Mouse (Mus musculus) left cerebral cortex, adult 11 months (tissue): ENCODE measurements around the gene Tead1.

Experiments
- DNase-seq: peaks from one replicate; pipeline ENCODE4 v3.0.0; 2022; ENCODE audit warnings: low spot score

The Tead1 gene

DNA sequence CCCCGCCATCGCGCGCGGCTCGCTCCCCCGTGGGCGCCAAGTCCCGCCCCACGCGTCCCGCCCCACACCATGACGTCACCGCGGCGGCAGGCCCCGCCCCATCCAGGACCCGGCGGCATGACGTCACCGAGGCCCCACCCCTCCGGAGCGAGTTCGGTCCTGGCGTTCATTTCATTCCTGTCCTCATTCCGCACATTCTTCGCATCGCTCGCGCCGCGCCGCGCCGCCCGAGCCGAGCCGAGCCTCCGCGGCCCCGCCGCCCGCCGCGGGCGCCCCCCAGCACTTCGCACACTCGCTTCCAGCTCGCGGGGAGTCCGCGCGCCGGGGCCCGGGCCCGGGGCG is at the start of gene Tead1:
Gene Tead1 (plus strand): TSS at position 148 of the 342 bp plus-strand sequence.
- DNase-seq: peak; percentile 73

DNA sequence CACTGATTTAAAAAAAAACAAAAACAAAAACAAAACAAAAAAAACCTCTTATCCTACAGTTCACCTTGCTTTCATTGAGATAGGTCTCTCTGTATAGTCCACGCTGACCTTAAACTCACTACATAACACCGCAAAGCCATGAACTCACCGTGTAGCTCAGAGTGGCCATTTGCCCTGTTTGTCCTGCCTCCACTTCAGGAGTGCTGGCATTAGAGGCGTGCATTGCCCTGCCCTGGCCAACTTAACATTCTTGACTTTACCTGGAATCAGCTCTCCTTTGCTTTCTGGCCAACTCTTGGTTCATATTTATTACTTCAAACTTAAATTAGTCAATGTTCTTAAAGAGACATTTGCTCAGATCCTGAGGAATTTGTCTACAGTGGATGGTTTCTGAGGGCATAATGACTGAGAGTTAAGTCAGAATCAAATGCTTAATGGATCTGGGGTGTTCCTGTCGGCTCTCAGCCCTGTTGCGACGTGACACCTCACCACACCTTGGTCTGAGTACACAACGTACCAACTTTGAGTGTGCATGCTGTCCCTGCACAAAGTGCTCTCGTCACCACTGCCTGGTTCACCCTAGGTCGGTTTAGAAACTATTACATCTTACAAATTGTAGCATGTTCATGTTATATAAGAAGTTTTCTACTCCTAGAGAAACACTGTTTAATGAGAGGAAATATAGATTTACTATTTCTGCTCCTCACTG is 44.5 kb upstream of the Tead1 start:
- no peak for DNase-seq

DNA sequence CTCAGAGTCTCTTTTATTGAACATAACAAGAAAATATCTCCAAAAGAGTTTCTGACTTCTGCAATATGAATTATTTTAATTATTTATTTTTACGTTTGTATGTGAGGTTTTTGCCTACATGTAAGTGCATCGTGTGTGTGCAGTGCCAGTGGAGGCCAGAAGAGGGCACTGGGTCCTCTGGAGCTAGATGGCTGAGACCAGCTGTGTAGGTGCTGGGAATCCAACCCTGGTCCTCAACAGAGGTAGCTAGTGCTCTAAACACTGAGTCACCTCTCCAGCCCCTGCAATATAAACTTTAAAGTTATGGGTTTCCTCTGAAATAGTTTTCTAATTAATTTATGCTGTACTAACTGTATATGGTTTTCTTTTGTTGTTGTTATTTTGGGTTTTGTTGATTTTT is 43.2 kb upstream of the Tead1 start:
- no peak for DNase-seq

DNA sequence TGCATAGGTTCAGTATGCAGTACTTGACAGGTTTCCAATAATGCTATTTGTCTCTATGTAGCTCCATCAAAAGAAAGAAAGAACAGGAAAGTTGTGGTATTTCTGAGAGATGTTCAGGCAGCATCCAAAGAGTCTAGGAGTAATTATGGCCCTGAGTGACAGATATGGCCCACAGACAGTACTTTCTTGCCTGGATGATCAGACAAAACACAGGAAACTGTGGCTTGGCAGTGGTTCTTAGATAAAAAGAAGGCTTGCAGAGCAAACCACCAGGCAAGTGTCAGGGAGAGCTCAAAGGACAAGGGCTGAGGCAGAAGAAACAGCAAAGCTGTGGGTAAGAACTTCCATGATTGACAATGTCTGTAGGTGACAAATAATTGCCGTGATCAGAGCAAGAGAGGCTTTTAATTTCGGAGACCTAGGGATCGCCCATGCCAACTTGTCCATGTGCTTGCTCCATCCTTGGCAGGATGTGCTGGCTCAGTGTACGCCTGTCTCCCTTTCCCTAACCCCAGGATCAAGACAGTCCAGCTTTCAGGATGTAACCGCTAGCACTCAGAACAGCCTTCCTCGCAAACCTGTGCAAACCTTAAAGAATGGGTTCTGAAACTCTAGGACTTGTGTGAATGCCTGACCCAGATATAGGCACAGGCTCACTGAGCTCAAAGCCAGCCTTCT is 35.1 kb upstream of the Tead1 start:
- DNase-seq: no peak

DNA sequence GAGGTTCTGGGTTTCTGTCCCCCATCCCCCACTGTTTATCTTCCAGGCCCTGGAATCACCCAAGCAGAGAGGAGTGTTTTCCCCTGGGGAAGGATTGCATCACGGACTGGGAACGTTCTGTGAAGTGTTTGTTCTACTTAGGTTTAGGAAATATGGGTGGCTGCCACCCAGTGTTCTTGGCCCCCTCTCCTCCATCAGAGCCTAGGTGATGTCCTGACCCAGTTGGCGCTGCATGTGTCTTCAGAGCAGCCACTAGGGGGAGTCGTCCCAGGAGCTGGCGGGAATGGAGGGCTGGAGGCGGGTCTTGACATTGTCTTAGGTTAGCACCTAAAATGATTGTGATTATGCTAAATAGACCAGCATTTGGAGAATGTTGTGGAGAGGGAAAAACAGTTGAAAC is 34.4 kb upstream of the Tead1 start:
- no peak for DNase-seq

DNA sequence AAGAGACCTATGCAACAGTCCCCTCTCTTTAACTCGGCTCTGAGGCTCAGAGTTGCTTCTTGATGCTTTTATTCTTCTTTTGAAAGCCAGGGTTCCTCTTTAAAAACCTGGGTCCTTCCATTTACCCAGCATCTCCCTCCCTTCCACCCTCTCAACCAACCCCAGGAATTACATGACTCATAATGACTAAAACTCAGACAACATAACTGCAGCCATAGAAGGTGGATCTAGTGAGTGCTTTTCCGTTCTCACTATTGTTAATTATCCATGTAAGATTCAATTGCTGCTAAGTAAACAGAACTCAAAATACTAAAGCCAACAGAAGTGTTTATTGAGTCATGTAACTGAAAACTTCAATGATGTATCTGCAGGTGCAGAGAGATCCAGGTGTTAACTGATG is 33.4 kb upstream of the Tead1 start:
- no peak for DNase-seq

DNA sequence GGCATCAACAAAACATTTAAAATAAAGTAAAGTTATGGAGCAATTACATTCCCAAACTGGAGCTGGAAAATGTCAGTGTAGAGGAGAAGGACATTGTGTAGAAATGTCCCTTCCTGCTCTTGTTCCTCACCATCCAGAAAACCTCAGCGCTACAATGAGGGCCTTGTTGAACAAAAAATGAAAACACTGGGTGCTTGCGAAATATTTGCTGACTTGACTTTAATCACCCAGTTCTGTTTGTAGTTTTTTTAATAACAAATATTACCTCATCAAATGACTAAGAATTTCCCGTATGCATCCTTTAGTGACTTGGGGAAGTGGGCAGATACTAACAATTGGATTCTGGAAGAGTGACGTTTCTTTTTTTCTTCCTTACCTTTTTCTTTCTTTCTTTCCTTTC is 31.7 kb upstream of the Tead1 start:
- no peak for DNase-seq

DNA sequence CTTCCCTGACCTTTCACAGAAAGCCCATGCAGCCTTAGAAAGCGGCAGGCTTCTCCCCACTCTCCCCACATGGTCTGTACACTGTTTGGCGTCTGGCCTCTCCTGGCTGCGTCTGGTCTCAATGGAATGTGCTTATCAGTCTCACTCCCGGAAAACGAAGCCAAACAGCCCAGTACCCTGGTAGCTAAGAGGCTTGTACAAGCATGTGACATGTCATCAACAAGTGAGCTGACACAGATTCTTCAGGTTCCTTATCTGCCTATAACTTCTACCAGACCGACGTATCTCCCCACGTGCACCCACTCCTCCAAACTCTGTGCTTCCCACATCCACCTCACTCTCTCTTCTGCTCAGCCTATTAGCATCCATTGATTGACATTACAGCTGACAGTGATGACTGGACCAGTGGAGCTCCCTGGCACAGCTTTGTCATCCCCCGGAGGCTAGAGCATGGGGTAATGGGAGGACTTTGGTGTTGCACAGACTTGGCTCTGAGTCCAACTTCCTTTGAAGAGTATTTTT is 22.9 kb upstream of the Tead1 start:
- no peak for DNase-seq

DNA sequence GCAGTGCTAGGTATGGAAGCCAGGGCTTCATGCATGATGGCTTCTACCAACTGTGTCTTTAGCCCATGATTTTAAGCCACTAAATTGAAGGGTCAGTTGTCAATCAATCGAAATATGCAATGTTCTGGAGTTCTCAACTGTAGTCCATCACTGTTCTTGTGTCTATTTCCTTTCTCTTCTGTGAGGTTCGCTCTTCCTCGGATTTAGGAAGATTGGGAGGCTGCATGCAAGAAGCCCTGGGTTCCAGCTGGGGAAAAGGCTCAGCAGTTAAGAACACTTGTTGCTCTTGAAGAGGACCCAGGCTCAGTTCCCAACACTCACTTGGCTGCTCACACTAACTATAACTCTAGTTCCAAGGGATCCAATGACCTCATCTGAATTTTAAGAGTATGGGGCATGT is 20.2 kb upstream of the Tead1 start:
- DNase-seq: no peak

DNA sequence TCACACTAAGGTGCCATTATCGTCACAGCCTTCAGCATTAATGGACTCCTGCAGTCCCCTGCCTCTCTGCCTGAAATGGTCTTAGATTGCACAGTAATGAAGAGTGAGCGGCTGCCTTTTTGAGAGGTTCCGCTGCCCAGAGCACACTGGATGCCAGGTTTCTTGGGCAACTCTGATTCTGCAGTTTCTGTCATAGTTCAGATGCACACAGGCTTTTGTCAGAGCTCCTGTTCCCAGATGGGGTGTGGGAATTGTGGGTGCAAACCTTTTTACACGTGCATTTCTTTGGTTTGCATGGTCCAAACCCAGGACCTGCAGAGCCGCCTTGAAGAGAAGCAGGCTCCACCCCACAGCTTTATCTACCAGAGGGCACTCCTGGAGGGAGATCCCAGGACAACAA is 19.3 kb upstream of the Tead1 start:
- no peak for DNase-seq

DNA sequence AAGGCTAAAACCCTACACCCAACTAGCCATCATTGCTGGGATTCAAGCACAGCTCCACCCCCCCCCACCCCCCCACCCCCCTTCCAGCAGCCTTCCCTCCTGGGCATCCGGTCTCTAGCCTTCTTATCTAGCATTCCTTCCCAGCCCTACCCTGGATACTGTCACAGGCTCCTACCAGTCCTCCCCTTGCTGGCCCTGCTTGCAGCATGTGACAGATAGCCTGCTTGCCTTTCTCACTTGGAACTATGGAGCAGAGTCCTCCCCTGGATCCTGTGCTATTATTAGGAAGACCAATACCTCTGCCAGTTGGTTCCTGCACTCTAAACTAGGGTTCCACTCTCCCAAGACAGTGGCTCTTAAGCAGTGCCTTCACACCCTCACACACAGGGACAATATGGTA is 18.8 kb upstream of the Tead1 start:
- DNase-seq: no peak

DNA sequence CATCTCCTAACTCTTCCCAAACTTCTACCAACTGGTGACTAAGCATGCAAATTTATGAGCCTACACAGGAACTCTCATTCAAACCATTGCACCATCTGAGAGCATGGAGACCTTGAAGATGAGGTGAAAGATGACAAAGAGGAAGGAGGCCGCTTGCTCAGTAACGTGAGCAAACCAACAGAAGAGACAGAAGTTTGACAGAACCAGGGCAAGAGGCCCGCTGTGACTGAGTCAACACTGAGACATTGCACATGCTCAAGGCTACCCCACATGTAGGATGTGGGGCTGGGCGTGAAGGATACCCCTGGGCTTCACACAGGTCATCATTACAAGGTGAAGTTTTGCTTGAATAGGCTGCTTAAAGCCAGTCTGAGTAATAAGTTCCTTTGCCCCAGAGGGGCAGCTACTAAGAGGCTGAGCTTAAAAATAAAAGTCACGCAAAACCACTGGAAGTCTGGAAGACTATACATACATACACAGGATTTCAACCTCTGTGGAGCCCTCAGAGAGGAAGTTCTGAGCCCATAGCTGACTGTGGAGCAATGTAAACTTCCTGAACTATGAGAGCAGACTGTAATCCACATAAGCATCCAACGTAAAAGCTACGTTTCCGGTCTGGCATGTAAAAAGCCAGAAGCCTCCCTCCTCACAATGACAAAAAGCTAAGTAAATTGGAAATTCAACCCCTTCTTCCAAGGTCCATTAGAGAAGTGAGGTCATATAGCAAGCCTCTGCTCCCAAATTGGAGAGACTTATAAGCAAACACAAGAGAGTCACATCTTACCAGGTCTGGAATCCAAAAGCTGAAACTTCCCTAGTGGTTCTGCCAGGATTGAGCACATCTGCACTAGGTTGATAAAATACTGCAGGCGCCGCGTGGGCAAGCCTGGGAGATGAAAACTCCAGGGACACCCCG is 16.5 kb upstream of the Tead1 start:
- DNase-seq: no peak

DNA sequence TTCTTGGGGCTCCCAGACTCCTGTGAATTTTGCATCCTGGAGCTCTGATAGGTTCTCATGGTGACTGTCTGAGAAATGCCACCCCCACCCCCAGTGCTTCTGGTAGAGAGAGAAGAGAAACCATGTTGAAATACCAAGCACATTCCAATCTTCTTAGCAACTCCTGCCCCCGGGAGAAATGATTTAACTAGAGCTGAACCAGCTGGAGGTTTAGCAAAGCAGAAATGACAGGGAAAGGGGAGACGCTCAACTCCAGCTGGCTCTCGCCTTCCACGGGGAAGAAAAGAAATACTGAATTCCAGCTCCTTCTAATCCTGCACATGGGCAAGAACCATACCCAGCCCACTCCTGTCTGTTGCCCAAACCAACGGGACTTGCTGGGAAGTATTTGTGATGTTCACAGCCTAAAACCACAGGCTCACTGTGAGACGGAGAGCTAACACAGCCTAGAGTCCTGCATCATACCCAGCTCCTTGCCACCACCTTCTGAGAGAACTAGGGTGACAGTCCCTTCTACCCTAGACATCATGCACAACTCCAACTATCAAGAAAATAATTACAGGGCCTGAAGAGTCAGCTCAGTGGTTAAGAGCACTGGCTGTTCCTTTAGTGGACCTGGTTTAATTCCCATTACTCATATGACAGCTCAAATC is 15.7 kb upstream of the Tead1 start:
- DNase-seq: peak; percentile 37

DNA sequence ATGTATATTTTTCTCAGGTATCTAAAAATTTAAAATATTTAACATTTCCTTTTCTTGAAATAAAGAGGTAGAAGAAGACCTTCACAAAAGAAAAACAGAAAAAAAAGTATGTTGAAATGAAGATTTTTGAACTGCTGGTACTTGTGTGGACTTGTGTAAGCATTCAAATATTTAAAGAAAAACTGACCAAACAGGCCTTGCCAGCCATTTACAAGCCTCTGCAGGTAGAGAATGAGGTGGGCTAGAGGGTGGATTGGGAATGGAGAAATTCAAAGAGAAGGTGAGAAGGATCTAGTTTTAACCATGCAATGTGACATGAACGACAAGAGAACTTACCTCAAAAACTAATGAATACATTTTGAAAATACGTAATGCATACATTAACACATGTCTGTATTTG is 9.1 kb upstream of the Tead1 start:
- no peak for DNase-seq

DNA sequence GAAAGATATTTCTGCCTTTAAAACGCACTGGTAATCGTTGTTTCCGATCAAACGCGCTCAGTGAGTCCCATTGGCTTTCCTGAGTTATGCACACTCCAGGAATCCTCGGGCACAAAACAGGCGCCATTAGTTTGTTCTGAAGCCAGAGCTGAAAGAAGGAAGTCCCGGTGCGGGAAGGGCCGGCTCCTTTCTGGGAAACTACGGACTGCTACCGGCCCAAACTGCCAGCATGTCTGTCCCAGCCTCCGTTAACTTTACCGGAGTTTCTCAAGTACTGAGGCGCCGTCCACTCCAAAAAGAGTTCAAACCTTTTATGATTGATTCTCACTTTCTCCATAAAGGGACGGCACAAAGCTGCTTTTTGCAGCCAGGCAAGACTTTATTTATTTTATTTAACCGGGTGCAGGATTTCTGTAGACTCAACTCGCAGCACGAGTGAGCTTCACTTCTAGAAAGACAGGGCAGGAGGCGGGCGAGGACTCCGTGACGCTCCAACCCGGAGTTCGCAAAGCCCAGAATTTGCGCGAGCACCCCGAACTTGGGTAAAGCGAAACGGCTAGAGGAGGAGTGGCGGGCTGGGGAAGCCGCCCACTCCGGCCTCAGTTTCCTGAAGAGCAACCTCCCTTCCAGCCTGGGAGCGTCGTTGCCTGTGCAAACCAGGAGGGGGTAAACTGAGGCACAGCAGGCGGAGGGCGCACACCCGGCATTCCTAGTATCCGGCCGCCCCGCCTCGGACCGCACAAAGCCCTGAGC is 524 bp upstream of the Tead1 start:
- no peak for DNase-seq

DNA sequence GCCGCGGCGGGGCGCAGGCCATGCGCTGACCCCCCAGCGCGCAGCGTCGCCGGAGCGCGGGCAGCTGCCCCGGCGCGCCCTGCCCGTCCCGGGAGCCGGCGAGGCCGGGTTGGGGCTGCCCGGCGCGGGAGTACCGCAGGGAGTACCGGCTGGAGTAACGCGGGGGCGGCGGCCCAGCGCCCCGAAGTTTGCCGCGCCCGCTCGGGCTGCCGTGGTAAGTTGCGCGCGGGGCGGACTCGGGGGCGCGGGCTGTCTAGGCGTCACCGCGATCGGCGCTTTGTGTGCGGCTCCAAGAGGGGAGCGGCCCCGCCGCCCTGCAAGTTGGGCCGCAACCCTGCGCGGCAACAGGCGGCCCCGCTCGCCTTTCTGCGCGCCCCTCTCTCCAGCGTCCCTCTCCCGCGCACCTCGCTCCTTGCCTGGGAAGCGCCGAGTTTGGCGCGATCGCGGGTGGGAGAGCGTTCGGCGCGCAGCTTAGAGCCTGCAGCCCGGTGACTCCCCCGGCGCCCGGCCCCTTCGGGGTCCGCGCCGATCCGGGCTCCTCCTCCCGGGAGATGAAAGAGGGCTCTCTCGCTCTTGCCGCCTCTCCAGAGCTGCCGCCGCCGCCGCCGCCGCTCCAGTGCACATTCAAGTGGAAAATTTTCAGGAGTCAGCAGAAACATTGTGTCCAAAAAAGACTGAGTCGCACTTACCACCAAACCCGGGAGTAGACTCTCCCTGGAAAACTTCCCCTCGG is 561 bp downstream of the Tead1 start:
- no peak for DNase-seq

DNA sequence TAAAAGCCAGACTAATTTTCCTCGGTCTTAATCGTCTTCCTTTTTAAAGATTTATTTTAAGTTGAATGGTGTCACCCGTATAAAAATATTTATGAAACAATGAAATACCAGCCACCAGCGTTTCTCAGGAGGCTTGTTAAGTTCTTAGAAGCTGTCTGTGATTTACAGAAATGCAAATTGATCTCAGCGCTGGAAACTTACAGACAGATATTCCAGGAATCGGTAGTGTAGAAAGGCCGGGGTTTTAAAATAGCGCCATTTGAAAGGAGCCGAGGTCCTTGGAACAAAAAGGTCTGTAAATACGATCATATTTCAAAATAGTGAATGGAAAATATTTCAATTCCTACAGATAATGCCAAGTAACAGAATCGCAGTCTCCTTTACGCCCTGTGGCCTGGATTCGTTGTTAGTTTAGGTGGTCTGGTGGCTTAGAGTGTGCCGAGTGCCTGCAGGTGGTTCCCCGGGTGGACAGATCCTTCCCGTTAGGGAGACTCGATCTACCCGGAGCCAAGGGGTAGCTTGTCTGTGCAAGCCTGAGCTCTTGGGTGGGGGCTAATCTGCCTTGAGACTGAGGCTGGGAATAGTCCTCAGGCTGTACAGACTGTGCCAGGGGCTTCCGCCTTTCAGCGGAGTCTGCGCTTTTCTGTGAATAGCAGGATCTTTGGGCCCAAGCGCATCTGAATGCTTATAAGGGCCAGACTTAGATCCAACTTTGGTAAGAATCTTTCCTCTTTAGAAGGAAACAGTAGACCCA is 1.6 kb downstream of the Tead1 start:
- no peak for DNase-seq

DNA sequence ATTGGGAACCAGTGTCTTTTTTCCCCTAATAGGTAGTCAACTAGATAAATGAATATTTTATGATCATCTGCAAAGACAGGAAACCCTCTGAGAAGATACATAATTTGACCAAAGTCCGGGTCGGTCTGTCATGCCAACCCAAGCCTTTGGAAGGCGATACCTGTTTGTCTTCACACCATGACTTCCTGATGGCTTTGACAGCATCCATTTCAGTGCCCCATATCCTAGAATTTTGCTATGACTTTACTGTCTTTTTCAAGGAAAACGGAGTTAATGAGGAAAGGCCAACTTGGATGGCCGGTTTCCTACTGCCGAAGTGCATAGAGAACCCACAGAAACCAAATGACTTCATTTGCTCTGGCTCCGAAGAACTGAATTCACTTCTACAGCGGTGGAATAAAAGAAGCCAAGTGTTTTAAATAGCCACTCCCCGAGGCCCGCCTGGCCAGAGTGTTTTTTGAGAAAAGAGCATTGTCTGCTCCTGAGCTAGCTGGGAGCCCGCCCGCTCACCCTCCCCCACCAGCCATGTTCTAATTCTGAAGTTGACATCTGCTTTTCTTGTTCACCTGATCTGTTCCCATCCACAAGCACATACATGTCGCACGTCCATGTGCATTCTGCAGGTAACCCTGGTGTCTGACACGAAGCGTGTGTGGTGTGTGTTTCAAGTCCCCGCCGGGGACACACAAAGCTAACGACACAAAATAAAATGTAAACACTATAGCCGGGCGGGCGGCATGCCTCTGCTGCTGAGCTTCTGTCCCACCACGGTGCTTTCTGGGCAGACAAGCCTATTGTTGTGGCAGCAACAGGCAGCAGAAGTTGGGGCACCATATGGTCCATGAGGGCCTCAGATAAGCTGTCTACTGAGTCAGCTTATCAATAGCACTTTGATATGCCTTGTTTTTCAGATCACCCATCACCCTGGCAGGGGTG is 5.8 kb downstream of the Tead1 start:
- DNase-seq: no peak

DNA sequence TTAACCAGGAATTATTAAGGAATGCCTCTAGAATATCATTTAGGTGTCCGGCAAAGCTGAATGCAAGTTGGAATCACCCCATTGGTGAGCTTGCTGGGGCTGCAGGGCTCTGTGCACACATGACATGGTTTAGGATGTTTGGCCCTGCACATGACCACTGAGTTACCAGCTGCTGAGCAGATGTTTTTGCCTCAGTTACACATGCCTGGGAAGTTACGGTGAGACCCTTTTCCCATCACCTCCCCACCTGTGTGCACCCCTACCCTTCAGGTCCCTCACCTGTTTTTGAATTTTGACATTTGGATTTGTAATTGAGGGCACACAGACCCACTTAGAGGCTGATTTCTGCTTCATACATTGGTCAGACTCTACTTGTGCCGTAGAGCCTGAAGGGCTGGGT is 6.9 kb downstream of the Tead1 start:
- no peak for DNase-seq
